Mouse (Mus musculus) T-helper 2 cell (primary cell): ENCODE measurements at regions not wholly inside any gene's neighbourhood (a gene's known extent, or its start where the extent isn't known, plus 50 kb on each side); places are given as distances from the start of the nearest gene placed in this dataset.

Source experiments
- in situ Hi-C: fragments of 300-600 bp; cut with MboI, MseI; formaldehyde crosslinking; loops from one replicate; pipeline ENCODE4 v1.15.1; 2025; ENCODE audit warnings: high pct_unique_total_duplicates

DNA sequence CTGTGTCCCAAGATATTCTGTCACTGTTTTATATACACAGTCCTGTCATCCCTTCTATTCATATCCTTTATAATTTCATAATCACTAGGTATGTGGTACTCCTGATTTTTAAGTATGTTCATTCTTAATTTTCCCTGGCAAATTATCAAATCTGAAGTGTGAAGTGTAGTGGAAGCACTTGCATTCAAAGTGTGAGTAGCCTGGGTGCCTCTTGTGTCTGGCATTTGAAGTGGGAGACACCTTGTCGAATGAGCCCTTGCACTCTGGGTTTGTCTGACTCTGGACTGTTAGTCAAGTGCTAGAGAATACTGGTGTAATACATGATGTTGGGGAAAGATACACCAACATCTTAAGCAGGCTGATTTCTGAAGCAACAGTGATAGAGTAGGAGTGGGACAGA, 852.6 kb downstream of the Efnb2 start:
- in situ Hi-C loops, result no loop called here

GRCm38 (mm10) chr8:7799221-7799620, 861.8 kb downstream of the Efnb2 start:
- in situ Hi-C loops, result no loop called here

DNA sequence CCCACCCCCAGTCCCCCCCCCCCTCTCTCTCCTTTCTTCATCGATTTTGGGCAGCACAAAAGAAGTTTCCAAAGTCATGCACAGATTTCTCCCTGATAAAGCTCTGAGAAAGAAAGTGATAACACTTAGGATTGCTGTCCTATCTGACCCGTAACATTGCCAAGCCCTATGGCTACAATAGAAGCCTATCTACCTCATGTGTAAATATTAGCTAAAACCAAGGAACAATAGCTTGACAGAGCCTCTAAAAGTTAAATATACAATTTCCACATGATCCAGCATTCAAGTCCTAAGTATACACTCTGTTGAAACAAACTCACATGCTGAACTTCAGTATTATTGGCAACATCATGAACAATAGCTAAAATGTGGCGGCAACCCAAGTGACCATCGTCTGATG, 864.9 kb downstream of the Efnb2 start:
- in situ Hi-C loops, result no loop called here

- in situ Hi-C loops, result no loop called here
These were observed 897.2 kb downstream of the Efnb2 start for GRCm38 (mm10) chr8:7763820-7764219.

DNA sequence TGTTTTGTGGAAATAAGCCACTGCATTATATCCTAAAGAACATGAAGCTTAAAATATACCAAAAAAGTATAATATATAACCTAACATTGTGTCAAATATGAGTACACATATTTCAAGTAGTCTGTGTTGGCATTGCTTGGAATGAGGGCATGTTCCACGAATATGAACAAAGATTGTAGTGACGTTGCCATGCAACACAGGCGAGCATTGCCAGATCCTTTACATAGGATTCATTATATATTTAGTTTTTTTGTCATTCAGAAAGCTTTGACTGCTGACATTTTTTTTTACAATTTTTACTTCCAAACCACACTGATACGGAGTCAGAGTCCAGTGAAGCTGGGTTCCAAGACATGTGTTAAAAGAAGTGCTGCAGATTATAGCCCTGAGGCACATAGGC, 900.1 kb downstream of the Efnb2 start:
- in situ Hi-C loops, result no loop called here

- in situ Hi-C loops, result no loop called here
These were observed 928.3 kb downstream of the Efnb2 start for GRCm38 (mm10) chr8:7732726-7733125.

GRCm38 (mm10) chr8:7721880-7722279, 939.2 kb downstream of the Efnb2 start:
- in situ Hi-C loops, result no loop called here

DNA sequence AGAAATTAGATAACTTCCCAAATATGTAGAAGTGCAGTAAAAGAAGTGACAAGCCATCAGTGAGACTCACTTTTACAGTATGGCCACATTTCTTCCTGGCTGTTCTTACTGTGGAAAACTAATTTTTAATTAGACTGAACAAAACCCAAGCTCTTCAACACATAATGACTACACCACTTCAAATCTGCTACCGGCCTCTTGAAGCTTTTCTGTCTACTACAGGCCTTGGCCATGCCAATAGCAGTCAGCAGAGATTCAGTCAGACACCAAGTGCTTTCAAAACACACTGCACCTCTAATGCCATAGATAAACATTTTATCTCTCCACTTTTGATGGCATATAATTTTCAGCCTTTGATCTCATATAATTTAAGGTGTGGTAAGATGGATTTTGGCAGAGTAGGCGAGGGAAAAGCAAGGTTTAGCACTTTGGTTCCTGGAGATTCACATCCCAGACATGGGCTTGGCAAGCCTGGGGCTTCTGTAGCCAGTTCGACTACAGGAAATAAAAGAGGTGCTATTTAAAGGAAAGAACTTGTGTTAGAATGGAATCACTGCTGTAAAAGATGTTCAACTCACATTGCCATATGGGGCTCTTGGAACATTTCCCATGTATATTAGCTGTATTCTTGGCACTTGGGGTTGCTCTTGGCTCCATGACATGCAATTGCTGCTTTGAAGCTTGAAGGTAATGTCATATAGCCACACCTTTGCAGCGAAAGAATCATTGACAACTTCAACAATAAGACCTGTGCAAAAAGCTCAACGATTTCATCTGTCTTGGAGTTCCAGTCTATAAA, 941.9 kb downstream of the Efnb2 start:
- in situ Hi-C loops, result no loop called here

GRCm38 (mm10) chr8:7710764-7711163, 950.3 kb downstream of the Efnb2 start:
- in situ Hi-C loops, result no loop called here

- in situ Hi-C loops, result no loop called here
These were observed 951.6 kb downstream of the Efnb2 start for GRCm38 (mm10) chr8:7709406-7709805.

- in situ Hi-C loops, result no loop called here
These were observed 969.6 kb downstream of the Efnb2 start for GRCm38 (mm10) chr8:7691355-7691996.

DNA sequence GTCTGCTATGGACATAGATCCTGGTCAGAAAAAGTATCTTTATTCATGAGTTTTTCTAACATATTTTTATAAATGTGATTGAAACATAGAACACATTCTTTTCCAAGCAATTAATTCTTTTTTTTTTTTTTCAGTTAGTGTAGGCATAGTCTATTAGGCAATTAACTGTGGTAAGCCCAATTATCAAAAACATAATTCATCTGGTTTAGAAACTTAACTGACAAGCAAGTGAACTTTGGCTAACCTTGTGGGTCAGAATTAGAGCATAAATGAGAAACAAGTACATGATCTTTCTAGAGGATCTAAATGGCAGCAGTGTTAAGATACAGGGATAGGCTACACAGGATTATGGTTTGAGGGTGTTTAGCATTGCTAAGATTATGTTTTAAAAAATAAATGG, 1007.2 kb downstream of the Efnb2 start:
- in situ Hi-C loops, result no loop called here
